Mouse (Mus musculus): ENCODE measurements around the gene Npas4.
"Not testable (repeated sequence)": the region's sequence is repeated elsewhere in the genome, so short reads cannot be mapped to it uniquely, and the experiment has no call there.

Gene Npas4

GRCm38 (mm10) chr19:4990256-4990625 lies at the start of gene Npas4:
TSS of gene Npas4 (minus strand) at chr19:4990316.
- no peak for DNase-seq (ENCODE audit: low spot score in 2 of 2)

GRCm38 (mm10) chr19:5039301-5040114 lies 49.4 kb upstream of the Npas4 start:
- DNase-seq (ENCODE audit: low spot score in 2 of 2): no peak

- DNase-seq (ENCODE audit: low spot score in 2 of 2): peak; percentile 89 to 90
These were observed 48.6 kb upstream of the Npas4 start, which contains the start of the genes B4gat1 and AC124502.3 for GRCm38 (mm10) chr19:5038709-5039156. TSS of gene B4gat1 (plus strand) at chr19:5038826. TSS of gene AC124502.3 (plus strand) at chr19:5038891.

GRCm38 (mm10) chr19:5037678-5038571 lies 47.8 kb upstream of the Npas4 start:
- DNase-seq (ENCODE audit: low spot score in 2 of 2): peak; percentile 91 to 94

- no peak for DNase-seq (ENCODE audit: low spot score in 2 of 2)
These were observed 46.5 kb upstream of the Npas4 start for GRCm38 (mm10) chr19:5036577-5036976.

- DNase-seq (ENCODE audit: low spot score in 2 of 2): no peak
These were observed 42.6 kb upstream of the Npas4 start for GRCm38 (mm10) chr19:5032686-5033085.

- no peak for DNase-seq (ENCODE audit: low spot score in 2 of 2)
These were observed 36.0 kb upstream of the Npas4 start for GRCm38 (mm10) chr19:5026111-5026510.

- peak; percentile 90 to 93 for DNase-seq (ENCODE audit: low spot score in 2 of 2)
These were observed 33.7 kb upstream of the Npas4 start, which contains the start of gene Slc29a2 for GRCm38 (mm10) chr19:5023621-5024479. TSS of gene Slc29a2 (plus strand) at chr19:5023860.

- no peak for DNase-seq (ENCODE audit: low spot score in 2 of 2)
These were observed 31.3 kb upstream of the Npas4 start for GRCm38 (mm10) chr19:5021416-5021815.

- DNase-seq (ENCODE audit: low spot score in 2 of 2): no peak
These were observed 28.1 kb upstream of the Npas4 start for GRCm38 (mm10) chr19:5018191-5018590.

GRCm38 (mm10) chr19:5017611-5018010 lies 27.5 kb upstream of the Npas4 start:
- no peak for DNase-seq (ENCODE audit: low spot score in 2 of 2)

GRCm38 (mm10) chr19:5016782-5017181 lies 26.7 kb upstream of the Npas4 start:
- peak; percentile 66 to 69 for DNase-seq (ENCODE audit: low spot score in 2 of 2)

GRCm38 (mm10) chr19:5016221-5016742 lies 26.2 kb upstream of the Npas4 start:
- no peak for DNase-seq (ENCODE audit: low spot score in 2 of 2)

GRCm38 (mm10) chr19:5014961-5015398 lies 24.9 kb upstream of the Npas4 start:
- DNase-seq (ENCODE audit: low spot score in 2 of 2): peak in 1 of 2 experiments; percentile 40

- no peak for DNase-seq (ENCODE audit: low spot score in 2 of 2)
These were observed 23.0 kb upstream of the Npas4 start for GRCm38 (mm10) chr19:5013138-5013537.

- no peak for DNase-seq (ENCODE audit: low spot score in 2 of 2)
These were observed 14.8 kb upstream of the Npas4 start for GRCm38 (mm10) chr19:5004925-5005324.

GRCm38 (mm10) chr19:5003644-5004043 lies 13.5 kb upstream of the Npas4 start:
- not testable (repeated sequence) for DNase-seq (ENCODE audit: low spot score in 2 of 2)

- peak; percentile 96 for DNase-seq (ENCODE audit: low spot score in 2 of 2)
These were observed 11.7 kb upstream of the Npas4 start for GRCm38 (mm10) chr19:5001666-5002406.

- peak in 1 of 2 experiments; percentile 62 for DNase-seq (ENCODE audit: low spot score in 2 of 2)
These were observed 9.5 kb upstream of the Npas4 start for GRCm38 (mm10) chr19:4999445-5000140.

- DNase-seq (ENCODE audit: low spot score in 2 of 2): peak; percentile 89 to 92
These were observed 3.9 kb upstream of the Npas4 start for GRCm38 (mm10) chr19:4994043-4994442.

All from right cerebral cortex, adult 2 months (tissue).